Mouse (Mus musculus) erythroblast, embryonic 14.5 days (primary cell): ENCODE data around the gene Cln3.

Experiments used
- GATA1 ChIP-seq: IDR thresholded peaks from 2 replicates; pipeline ENCODE4 v1.6.1; 2012; ENCODE audit warnings: low read length, inconsistent platforms, mixed read lengths
- TAL1 ChIP-seq: IDR thresholded peaks from 3 replicates; pipeline ENCODE4 v1.6.1; 2012; ENCODE audit warnings: low read length, inconsistent platforms, mixed read lengths

- TF ChIP-seq TAL1 = no peak
- no peak for TF ChIP-seq GATA1
Observed at GRCm38 (mm10) chr7:126535766-126536165, 49.9 kb downstream of the Cln3 start.
